Mouse (Mus musculus) lung, postnatal 10 days (tissue): ENCODE data around the gene Fkbp10.
A peak's percentile ranks its signal among the peaks of the same experiment; 100 is the strongest.

ENCODE experiments used
- DNase-seq: peaks from one replicate; pipeline ENCODE4 v3.0.0; 2021

The Fkbp10 gene

DNA sequence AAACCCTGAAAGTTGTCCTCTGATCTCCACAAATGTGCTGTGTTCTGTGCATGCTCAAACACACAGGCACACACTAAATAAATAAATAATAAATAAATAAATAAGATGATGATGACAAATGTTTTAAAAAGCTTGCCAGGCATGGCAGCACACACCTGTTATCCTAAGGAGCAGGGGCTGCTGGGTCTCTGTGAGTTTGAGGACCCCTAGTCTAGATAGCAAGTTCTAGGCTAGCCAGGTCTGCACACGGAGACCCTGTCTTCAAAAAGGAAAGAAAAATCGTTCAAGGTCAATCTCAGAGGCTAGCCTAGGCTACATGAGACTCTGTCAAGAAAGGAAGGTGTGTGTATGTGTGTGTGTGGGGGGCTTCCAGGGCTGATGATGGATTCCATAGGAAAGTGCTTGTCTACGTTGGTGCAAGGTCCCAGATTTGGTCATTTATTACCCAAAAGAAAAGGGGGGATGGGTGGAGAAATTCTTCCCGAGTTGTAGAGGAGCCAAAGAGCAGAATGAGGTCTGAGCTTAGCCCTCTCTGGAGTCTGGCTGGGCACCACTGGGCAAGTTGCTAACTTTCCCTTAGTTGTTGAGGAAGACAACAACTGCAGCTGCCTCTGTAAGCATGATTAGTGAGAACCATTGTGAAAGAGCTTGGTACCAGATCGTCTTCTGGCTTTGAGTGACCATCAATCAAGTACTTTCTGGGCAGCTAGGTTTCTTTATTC is 21.0 kb upstream of the Fkbp10 start:
- no peak for DNase-seq

DNA sequence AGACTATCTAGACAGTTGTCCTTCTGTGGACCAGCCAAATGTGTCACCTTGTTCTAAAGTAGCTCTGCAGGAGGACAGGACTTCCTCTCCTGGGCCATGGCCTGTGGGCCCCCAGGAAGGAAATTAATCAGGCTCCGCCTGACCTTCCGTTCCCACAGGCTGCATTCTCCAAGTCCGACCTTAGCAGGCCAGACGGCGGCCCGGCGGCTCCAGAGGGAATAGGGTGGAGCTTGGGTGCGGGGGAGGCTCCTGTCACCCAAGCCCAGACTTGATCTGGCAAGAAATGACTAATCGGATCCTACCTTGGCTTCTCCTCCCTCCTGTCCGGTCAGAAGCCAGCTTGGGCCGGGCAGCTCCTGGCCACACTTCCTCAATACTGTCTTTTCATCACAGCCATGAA is 20.3 kb upstream of the Fkbp10 start:
- DNase-seq: peak; percentile 86

DNA sequence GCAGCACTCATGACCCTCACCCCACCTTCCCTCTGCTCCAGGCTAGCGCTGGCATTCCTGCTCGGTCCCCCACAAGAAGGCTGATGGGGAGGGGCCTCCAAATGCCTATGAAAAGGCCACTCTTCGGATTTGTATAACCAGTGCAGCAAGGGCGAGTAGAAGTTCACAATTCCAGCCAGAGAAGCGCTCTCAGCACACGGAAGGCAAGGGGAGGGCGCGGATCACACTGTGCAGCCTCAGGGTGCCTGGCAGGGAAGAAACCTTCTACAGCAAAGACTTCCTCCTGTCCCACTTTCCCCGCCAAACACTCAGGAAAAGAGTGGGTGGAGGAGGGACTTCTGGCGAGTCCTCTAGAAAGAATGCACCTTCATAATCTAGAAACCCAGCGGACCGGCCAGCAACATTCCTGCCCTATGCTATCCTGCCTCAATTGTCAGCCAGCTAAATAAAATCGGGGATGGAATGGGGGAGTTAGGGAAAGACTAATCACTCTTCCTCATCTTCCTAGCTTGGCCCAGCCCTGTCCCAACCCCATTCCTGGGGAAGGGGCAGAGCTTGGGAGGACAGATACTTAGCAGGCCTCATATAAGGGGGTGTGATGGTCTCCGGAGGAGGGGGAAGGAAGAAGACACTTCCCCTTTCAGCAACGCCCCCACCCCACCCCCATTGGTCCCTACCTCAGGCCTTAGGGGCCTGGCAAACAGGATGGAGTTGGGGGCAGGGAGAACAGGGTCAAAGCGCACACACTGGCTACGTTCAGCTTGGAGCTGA is 19.5 kb upstream of the Fkbp10 start:
- DNase-seq: peak; percentile 75

DNA sequence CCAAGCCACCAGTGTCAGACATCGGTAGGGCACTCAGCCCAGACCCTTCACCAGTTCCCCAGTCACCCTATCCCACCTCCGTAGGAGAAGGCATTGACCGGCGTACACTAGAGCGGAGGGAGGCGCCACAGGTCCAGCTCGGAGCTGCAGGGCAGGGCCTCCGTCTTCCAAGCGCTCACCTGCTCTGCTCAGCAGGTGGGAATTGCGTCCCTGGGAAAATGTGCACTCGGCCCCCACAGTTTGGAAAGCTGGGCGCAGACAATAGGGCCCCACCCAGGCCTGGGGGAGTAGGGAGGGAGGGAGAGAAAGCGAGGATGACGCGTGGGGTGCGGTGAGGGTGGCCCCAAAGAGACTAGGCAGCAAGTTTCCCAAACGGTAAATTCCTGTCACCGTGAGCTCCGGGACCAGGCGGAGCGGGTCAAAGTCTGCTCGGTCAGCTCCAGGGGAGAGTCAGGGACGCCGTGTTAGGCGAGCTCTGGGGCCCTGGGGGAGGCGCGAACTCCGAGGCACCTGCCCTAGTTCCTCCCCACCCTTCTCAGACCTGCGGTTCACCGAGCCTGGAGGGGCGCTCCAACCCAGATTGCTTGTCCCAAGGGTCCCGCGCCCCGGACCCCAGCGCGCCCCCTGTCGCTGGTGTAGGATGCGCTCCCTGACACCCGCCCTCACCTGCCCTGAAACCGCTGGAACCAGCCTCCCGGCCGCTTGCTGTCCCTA is 18.5 kb upstream of the Fkbp10 start:
- peak; percentile 63 for DNase-seq

DNA sequence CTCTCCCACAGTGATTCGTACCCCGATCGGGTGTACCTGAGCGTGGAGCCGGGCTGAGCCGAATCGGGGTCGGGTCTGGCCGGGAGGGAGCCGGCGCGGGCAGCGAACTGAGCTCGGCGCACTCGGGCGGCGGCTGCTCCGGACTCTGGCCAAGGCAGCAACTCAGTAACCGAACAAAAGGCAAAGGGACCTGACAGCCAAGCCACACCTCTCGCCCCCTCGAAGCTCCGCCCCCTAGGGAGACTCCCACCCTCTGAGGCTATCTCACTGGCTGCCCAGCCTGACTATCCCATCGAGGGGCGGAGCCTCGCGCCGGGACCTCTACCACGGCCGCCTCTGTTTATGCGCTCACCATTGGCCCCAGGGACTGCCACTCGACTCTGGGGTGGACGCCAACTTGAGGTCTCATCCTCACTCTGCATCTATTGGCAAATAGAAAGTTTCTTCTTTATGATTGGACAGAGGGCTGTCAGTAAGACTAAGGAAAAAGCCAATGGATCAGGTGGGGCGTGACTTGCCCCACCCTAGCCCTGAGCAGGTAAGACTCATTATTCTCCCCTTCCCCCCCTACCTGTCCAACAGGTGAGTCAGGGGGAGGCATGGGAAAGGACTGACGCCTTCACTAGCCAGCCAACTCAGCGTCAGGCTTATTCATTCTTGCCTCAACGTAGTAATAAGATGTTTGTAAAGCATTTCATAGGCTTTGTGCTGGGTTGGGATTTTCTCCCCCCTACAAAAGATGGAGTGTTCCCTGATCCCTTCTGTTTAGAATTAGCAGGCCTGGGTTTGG is 17.7 kb upstream of the Fkbp10 start, which contains the start of gene Jup:
Gene Jup (minus strand): TSS at position 164 of the 790 bp plus-strand sequence.
- DNase-seq: peak; percentile 100

DNA sequence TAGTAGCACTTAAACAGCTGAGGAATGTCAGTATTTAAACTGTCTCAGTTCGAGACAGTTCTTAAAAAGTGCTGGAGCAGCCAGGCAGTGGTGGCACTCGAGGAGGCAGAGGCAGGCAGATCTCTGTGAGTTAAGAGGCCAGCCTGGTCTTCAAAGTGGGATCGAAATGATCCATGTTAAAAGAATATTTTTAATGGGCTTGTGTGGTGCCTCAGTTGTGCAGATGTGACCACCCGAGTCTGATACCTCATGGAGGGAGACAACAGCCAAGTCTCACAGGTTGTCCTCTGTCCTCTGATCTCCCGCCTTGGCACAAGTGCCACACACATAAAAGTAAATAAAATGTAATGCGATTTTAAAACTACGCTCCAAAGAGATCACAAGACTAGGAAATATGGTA is 17.0 kb upstream of the Fkbp10 start:
- no peak for DNase-seq

DNA sequence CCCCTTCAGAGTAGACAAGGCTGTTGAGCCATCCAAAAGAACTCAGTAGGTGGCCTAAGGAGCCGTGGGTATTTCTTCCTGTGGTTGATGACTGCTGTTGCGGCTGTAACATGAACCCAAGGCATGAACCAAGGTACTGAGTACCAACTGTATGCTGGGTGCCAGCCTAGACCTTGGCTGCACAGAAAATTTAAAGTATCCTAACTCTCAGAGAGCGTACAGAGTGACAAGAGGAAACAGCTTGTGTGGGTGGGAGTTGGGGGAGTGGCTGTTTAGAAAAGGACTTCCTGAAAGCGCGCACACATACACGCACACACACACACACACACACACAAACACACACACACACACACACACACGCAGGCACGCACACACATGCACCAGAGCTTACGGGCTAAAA is 16.2 kb upstream of the Fkbp10 start:
- DNase-seq: peak; percentile 77

DNA sequence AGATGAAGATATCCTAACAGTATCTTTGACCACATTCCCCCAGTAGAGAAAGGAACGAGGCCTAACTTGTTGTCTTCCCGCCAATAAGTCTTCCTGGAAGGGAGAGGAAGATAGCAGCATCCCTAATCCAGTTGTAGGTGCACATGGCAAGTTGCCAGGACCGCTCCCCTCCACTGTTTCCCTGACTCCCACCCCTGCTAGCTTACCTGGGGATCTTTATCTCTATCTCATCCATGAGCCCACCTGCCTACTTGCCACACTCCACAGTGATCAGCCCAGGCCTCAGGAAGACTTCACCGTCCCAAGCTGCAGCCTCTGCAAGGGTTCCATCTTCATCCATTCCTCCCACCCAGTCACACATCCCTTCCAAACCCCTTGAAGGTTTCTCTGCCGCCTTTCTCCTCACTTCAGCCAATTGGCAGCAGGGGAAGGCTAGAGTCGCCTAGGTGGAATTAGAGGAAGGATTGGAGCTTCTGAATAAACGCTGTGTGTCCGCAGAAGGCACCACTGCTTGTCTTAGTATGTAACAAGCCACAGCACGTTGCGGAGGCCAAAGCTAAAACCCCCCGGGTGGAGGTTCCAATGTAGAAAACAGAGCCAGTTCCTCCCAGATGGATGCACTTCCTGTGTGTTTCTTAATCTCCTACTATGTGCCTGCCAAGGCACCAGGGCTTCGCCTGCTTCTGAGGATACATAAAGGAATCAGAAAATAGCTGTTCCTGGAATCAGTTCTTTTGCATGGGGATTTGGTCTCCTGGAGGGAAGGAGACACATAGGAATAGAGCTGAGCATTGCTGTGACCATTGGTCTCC is 15.6 kb upstream of the Fkbp10 start:
- no peak for DNase-seq

DNA sequence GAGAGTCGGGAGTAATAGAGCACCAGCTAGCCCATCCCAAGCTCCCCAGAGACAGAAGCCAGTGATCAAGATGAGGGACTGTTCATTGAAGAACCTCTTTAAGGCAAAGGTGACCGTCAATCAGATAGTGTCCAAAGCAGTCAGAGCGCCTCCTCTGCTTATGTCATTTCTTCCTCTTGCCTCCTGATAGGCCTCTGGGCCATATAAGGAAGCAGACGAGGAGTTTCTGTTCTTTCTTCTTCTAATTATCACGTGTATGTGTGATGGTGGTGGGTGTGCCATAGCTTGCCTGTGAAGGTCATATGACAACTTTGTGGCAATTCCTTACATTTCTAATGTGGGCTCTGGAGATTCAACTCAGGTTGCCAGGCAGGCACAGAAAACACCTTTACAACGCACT is 14.7 kb upstream of the Fkbp10 start:
- no peak for DNase-seq

DNA sequence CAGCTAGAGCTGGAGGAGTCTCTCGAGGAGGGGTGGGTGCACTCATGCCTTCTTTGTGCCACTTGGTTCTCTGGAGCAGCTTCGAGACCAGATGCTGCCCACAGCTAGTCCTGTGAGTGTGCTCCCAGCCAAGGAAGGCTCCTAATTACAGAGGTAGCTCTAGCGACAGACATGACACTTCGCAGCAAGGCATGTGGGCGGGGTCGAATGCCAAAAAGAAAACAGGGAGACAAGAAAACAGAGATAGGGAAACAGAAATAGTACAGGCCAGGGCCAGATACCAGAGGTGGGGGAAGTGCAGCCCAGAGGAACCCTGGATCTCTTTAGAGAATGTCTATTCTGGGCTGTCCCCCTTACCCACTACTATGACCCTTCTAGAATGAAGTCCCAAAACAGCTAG is 13.3 kb upstream of the Fkbp10 start:
- no peak for DNase-seq

DNA sequence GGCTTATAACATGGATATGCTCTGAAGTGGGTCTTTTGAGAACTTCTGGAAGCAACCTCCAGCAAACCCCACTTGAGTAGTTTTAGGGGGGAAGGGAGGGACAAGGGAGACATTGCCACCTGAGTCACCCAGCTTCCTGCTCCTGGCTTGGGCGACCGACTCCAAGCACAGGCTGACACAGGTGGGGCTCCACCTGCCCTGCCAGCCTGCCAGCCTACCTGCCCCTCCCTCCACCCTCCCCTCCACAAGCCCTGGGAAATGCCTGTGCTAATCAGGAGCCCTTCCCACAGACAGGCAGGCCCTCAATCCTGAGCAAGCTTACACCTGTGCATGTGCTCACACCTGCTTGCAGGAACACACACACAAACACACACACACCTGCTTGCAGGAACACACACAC is 12.8 kb upstream of the Fkbp10 start:
- peak; percentile 56 for DNase-seq

DNA sequence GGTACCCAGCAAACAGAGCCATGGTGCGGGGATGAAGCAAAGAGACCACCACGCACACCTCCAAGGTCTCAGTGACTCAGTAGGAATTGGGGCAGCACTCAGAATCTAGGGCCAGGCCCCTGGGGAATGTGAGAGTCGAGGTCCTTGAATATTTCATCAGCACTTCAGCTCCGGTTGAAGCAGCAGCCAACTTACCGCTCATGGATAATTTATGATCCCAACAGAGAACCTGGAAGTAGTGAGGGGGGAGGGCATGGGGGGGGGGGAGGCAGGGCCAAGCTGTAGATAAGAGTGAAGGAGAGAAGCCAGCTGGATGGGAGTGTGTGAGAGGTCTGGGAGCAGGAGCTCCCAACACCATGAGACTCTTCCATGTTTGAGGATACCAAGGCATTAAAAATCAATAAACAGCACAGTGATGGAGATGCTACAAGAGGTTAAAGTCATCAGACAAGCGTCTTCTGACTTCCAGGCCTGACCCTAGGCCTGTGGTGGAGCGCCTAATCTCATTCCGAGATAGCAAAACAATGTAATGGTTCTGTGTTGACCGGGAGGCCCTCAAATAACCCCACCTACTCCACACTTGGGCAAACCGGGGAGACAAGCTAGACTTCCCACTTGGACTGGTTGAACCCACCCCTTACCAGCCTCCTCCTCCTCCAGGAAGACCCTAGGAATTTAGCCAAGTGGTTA is 11.9 kb upstream of the Fkbp10 start:
- DNase-seq: no peak

DNA sequence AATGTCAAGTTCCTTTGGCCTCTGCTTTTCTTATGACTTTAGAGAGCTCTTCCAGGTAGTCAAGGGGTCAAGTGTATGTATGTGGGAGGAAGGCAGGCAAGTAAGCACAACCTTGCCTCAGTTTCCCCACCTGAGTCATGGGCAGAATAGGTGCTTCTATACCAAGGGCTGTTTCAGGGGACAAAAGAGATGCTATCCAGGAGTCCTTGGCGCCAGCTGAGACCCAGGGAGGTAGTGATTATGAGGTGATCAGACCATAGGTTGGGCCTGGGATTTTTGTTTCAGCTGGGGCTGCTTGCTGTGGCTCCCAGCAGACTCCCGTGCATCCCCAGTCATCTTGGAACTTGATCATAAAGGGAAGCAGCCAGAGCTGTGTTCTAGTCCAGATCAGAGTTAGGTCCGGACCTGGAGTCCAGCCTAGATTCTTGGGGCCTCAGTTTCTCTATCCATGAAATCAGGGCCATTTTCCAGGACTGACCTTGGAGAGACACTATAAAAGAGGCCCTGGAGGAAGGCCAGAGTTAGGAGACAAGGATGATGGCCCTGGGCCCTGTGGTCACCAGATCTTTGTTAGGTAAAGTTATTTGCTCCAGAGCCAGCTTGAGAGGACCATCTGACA is 10.9 kb upstream of the Fkbp10 start:
- no peak for DNase-seq

DNA sequence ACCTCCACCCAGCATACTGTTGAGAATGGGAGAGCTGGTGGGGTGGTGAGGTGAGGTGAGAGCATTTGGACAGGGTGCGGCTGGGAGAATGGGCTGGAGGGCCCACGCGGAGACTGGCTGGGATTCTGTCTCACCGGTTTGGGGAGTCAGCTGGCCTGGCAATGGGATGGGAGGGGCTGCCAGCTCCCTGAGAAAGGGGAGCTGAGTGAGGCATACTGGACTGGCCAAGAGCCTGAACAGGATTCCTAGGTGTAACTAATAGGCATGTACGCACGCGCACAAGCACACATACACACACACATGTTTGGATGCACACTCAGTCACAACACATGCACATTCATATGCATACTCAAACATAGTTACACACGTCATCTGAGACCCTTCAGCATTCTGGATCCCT is 9.2 kb upstream of the Fkbp10 start:
- no peak for DNase-seq

DNA sequence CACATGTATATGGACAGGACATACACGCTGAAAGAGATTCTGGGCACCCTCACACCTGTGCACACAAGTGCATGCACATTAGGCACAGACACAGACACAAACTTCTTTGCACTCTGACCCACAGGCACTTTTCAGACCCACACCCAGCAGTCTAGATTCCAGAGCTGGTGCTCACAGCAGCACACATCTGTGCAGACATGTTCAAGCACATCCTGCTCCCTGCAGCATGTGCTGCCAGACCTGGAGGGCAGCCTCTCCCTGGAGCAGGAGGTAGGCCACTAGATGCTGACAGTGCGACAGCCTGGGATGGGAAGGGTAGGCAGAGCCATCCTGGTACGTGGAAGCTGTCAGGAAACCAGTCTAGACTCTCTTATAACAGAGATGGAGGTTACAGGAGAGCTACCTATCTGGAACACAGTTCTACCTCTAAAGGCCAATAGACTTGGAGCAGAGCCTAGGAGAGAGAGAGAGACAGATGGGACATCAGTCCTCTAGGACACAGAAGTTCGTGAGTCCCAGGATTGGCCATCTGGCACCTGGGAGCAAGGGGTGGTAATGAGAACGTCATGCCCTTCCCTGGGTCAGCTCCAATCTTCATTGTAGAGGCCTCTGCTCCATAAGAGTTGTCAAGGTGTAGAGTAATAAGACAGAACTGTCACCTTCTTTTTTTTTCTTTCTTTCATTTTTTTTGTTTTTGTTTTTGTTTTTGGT is 8.3 kb upstream of the Fkbp10 start:
- no peak for DNase-seq

DNA sequence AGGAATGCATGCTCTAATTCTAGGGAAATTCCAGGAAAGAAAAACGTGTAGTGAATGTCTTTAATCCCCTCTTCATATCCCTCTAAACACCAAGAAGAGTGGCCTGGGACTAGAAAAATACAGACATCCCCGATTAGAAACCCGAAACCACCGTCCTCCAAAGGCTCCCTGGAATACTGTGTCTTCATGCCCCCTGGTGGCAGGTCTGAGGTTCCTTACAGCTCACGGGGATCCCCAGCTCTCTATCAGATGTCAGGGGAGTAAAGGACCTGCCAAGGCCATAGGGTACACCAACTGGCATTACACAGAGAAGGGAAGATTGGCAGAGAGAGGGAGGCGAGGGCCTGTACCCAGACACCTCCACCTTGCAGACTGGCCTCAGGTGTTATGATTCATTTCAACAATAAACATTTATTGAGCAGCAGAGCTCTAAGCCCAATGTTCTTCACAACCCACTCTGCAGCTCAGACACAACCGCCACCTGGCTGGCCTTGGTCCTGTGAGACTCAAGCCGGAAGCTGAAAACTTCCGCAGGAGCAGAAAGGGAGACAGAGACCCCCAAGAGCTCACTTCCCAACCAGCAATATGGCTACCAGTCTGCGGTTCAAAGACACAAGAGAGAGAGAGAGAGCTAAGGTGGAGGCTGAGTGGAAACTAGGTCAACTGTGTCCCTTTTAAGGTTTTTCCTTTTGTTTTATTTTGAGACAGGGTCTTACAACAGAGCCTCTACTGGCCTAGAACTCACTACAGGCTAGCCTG is 7.2 kb upstream of the Fkbp10 start:
- DNase-seq: peak; percentile 89

DNA sequence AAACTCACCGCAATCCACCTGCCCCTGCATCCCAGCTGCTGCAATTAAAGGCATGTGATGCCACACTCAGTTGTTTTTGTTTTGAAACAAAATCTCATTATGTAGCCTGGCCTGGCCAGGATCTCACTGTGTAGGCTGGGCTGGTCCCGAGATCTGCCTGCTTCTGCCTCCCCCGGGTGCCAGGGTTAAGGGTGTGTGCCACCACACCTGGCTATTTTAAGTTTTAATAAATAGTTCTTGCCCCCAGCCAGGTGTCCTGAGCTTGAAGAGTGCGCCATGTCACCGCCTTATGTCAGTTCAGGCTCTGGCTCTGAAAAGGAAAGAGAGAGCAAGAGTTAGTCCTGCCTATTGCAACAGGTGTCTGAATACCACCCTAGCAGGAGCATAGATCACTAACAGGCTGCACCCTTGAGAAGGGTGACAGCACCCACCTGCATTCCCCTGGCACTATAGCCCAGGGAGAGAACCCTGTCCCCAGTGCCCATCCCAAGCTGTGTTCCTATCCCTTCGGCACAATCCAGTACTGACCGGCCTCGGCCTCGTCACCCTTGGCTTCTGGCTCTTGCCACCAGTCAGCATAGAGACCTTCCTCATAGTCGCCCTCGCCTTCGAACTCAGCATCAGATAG is 6.5 kb upstream of the Fkbp10 start:
- no peak for DNase-seq

DNA sequence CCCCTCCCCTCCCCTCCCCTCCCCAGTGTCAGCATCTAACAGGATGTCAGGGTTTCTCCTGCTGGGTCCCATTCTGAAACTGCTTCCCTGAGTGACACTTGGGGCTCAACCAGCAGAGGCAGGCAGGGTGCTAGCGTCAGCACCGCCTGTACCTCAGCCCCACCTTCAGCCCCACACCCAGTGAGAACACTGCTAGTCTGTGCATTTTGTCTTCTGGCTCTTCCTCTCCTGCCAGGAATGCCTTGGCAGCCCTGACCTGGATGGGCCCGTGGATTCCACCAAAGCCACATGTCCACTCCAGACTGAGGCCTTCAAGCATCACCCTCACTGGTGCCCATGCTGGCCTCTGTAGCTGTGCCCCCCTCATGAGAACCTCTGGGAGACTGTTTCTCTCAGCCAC is 5.8 kb upstream of the Fkbp10 start:
- DNase-seq: no peak

DNA sequence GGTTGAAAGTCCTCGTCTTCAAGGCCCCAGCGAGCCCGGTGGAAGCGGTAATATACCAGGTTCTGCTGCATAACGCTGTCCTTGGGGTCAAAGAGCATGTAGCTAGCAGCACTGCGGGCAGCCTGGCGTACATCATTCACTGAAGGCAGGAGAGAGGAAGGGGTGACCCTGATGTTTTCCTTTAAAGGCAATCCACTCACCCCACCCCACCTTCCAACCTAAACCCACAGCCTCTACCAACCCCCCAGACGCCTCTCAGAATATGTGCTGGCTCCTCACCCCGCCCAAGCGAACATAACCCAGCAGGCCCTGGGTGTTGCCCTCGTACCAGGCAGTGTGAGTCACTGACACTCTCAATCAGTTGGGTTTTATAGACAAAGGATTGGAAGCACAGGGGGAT is 3.8 kb upstream of the Fkbp10 start:
- DNase-seq: no peak
